Mouse (Mus musculus) stomach, postnatal 0 days (tissue): ENCODE results near the gene Ptprf.

ENCODE experiments used
- CTCF ChIP-seq: IDR thresholded peaks from 2 replicates; pipeline ENCODE4 v1.5.1; 2016; ENCODE audit warnings: antibody characterized with exemption, low read depth, mild to moderate bottlenecking, moderate library complexity
- EP300 ChIP-seq: optimal IDR thresholded peaks from 2 replicates; pipeline ENCODE3; 2016; ENCODE audit warnings: antibody characterized with exemption

DNA sequence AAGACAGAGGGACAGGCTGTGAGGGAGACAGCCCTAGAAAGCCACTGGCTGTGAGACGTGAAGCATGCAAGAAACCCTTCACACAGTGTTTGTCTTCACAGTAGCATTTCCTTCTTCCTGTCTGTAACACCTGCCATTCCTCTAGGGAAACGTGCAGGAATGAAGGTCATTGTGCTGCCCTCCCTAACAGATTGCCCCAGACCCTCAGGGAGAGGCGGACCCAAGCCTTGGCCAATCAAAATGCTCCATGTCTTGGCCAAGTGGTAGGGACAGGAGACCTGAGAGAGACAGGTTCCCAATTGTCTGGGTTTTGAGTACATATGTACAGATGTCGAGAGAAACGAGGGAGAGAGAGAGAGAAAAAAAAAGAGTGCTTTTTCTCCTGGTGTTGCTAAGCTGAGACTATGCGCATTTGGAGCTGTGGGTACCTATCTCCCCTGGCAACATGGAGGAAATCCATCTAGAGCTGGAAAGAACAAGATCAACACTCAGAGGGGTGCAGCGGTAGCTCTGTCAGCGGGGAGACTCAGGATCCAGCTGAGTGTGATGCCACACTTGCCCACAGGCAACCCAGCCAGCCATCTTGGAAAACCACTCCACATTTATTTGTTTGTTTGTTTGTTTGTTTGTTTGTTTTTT lies 28.6 kb upstream of the Ptprf start:
- TF ChIP-seq CTCF = no peak
- no peak for TF ChIP-seq EP300
